Mouse (Mus musculus): ENCODE results near the gene Klra17.
"Not testable (repeated sequence)": the region's sequence is repeated elsewhere in the genome, so short reads cannot be mapped to it uniquely, and the experiment has no call there.

The Klra17 gene

GRCm38 (mm10) chr6:129876549-129876948, at the start of gene Klra17:
Klra17 (minus strand) TSS chr6:129876672.
- DNase-seq = no peak

- not testable (repeated sequence) for DNase-seq
Observed at GRCm38 (mm10) chr6:129917476-129917946, 41.0 kb upstream of the Klra17 start, which contains the start of gene Klra5. Klra5 (minus strand) TSS chr6:129917650.

- no peak for DNase-seq
Observed at GRCm38 (mm10) chr6:129916996-129917395, 40.5 kb upstream of the Klra17 start.

- DNase-seq = no peak
Observed at GRCm38 (mm10) chr6:129882525-129882924, 6.1 kb upstream of the Klra17 start.

- not testable (repeated sequence) for DNase-seq
Observed at GRCm38 (mm10) chr6:129862349-129862748, 14.1 kb downstream of the Klra17 start, which contains the start of gene Gm17631. Gm17631 (plus strand) TSS chr6:129862649.

GRCm38 (mm10) chr6:129825559-129825958, 50.9 kb downstream of the Klra17 start:
- no peak for DNase-seq

GRCm38 (mm10) chr6:129824004-129824403, 52.5 kb downstream of the Klra17 start:
- DNase-seq = no peak

- no peak for DNase-seq
Observed at GRCm38 (mm10) chr6:129817731-129818130, 58.7 kb downstream of the Klra17 start.

GRCm38 (mm10) chr6:129784170-129784569, 92.3 kb downstream of the Klra17 start, which contains the start of gene Gm156:
Gm156 (minus strand) TSS chr6:129784270.
- DNase-seq = not testable (repeated sequence)

Data from kidney, adult 18-20 months (tissue).